Mouse (Mus musculus) lung, embryonic 15.5 days (tissue): Measurements from ENCODE around the gene A630001G21Rik. TPM values are rescaled to one million over a fixed set of nuclear protein-coding genes. Genes with fewer than 3 reads are reported as not detected.

Experiments
- ATAC-seq: fragments of 200-750 bp; cut with Nextera tagmentation; 2 replicates; pipeline ENCODE4 v1.8.0; 2017; ENCODE audit warnings: moderate number of reproducible peaks, borderline replicate concordance; ENCODE audit not compliant: low FRiP score, low TSS enrichment; ENCODE audit errors: extremely low read depth
- H3K27ac ChIP-seq: fragments of 300-500 bp; sonication (generic); 2 replicates; pipeline ENCODE4 v1.5.1; 2015; ENCODE audit warnings: moderate library complexity, mild to moderate bottlenecking, inconsistent platforms
- H3K27me3 ChIP-seq: fragments of 300-500 bp; sonication (generic); 2 replicates; pipeline ENCODE4 v1.6.1; 2015; ENCODE audit warnings: inconsistent platforms
- H3K36me3 ChIP-seq: fragments of 300-500 bp; sonication (generic); 2 replicates; pipeline ENCODE4 v1.6.1; 2015; ENCODE audit warnings: inconsistent platforms
- H3K4me1 ChIP-seq: fragments of 300-500 bp; sonication (generic); 2 replicates; pipeline ENCODE4 v1.6.1; 2015; ENCODE audit warnings: inconsistent platforms
- H3K4me2 ChIP-seq: fragments of 300-500 bp; sonication (generic); 2 replicates; pipeline ENCODE4 v1.6.1; 2015; ENCODE audit warnings: inconsistent platforms, mild to moderate bottlenecking, moderate library complexity
- H3K4me3 ChIP-seq: fragments of 300-500 bp; sonication (generic); 2 replicates; pipeline ENCODE4 v1.5.1; 2015; ENCODE audit warnings: mild to moderate bottlenecking, inconsistent platforms
- H3K9ac ChIP-seq: fragments of 300-500 bp; sonication (generic); 2 replicates; pipeline ENCODE4 v1.6.1; 2015; ENCODE audit warnings: inconsistent platforms
- H3K9me3 ChIP-seq: fragments of 300-500 bp; sonication (generic); 2 replicates; pipeline ENCODE4 v1.6.1; 2016; ENCODE audit warnings: inconsistent platforms
- WGBS: fragments of 180-500 bp; shearing (Covaris S2); methylation state at CpG from one replicate; pipeline ENCODE4 v1.1.7; 2015; 5-methylcytosine and 5-hydroxymethylcytosine counted together
- microRNA-seq: library from miRNA; unstranded; fragments of <30 nt; microRNA quantifications from one replicate; pipeline ENCODE4, GENCODE M21; 2016
- polyA plus RNA-seq: library from polyadenylated mRNA; unstranded; fragments of >200 nt; fragmentation: Nextera tagmentation; extraction: Ambion mirVana; gene quantifications from 2 replicates; pipeline ENCODE4 v1.2.1, GENCODE M21; 2015

Gene A630001G21Rik
- polyA plus RNA-seq, 1 experiment from 2014 or later = 1.5 TPM

DNA sequence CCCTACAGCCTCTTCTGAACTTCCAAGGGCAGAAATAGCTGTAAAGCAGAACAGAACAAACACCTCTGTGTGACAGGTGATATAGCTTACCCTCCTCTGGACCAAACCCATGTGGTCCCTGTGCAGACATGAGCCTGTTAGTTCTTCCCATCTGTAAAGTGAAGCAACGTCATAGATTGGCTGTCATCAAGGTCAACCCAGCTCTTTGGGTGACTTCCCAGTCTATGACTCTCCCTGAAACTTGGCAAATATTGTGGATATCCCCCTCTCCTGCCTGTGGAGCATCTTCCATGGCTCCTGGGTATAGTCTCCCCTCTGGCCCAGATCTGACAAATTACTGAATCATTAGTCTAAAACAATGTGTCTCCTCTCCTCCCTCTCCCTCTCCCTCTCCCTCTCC lies 86.2 kb downstream of the A630001G21Rik start:
- Histone ChIP-seq H3K36me3 (no peaks in the 10 kb centered on the region), H3K4me1 (no peaks in the 10 kb centered on the region), H3K4me2 (no peak overlapping the region), H3K27me3 (no peaks in the 10 kb centered on the region), H3K9me3 (no peaks in the 10 kb centered on the region), H3K27ac (no peak overlapping the region), H3K4me3 (no peak overlapping the region), H3K9ac (no peak overlapping the region)
- ATAC-seq = no peak
- whole genome bisulfite sequencing = 77% methylated on average over 1 of the region's 1 CpGs

DNA sequence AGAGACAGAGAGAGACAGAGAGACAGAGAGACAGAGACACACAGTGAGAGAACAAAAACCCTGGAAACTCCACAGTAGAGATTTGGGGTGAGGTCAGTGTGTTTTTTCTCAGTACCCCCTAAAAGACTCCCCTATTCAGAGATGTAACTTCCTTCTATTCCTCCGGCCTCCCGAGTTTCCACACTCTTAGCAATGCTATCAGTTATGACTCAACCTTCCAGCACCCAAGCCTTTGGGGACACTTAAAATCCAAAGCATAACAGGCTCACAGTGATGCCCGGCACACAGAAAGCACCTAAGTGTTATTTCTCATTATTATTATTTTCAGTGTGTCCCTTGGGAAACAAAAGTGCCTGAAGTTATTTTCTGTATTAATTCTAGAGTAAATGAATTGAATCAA lies 87.9 kb downstream of the A630001G21Rik start:
- H3K4me3 ChIP-seq = no peak overlapping the region
- WGBS = 82% methylated on average over 3 of the region's 3 CpGs

DNA sequence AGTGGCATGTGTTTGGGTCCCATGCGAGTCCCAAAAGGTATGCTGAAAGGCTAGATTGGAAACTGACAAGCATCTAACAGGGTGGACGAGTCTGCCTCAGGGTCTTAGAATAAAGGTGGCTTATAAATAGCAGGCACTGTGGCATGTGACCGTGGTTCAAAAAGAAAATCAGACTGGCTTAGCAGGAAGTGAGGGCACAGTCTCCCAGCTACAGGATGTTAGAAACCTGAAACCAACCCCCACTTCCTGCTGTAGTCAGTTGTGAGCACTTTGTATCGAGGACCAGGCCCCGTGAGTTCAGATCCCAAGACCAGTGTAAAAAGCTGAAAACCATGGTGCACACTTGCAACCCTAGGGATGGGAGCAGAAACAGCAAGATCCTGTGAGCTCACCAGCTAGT lies 91.1 kb downstream of the A630001G21Rik start:
- H3K9ac ChIP-seq = no peak overlapping the region
- no peak overlapping the region for H3K27ac ChIP-seq
- H3K9me3 ChIP-seq = no peaks in the 10 kb centered on the region
- ATAC-seq = no peak
- H3K36me3 ChIP-seq = no peaks in the 10 kb centered on the region
- no peak overlapping the region for H3K4me2 ChIP-seq
- WGBS = 50% methylated on average over 5 of the region's 5 CpGs
- no peaks in the 10 kb centered on the region for H3K27me3 ChIP-seq
- no peak overlapping the region for H3K4me3 ChIP-seq
- no peaks in the 10 kb centered on the region for H3K4me1 ChIP-seq

More for the DNA sequence above, 87.9 kb downstream of the A630001G21Rik start:
- Histone ChIP-seq H3K4me1 (no peaks in the 10 kb centered on the region), H3K27ac (no peak overlapping the region), H3K9me3 (no peaks in the 10 kb centered on the region), H3K36me3 (no peaks in the 10 kb centered on the region), H3K27me3 (no peaks in the 10 kb centered on the region), H3K4me2 (no peak overlapping the region), H3K9ac (no peak overlapping the region)
- ATAC-seq = no peak

DNA sequence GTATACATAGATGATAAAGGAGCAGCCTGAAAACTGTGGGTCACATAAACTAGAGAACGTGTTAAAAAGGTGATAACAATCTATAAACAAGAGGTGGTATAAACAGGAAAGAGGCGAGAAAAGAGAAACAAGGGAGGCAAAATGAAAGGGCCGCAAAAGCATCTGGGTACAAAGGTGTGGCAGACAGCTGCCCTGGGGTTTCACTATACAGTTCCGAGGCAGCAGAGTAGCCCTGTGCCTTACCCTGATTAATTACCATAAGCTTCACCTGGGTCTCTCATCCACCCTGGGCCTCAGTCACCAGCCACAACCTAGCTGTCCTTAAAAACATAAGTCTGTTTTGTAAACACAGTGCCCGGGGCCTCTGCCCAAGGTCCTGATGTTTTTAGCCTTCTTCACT lies 91.8 kb downstream of the A630001G21Rik start:
- H3K4me1 ChIP-seq = no peaks in the 10 kb centered on the region
- no peak overlapping the region for H3K9ac ChIP-seq
- H3K4me2 ChIP-seq = no peak overlapping the region
- no peak overlapping the region for H3K27ac ChIP-seq
- no peak for ATAC-seq
- no peaks in the 10 kb centered on the region for H3K9me3 ChIP-seq
- no peaks in the 10 kb centered on the region for H3K36me3 ChIP-seq
- 45% methylated on average over 5 of the region's 5 CpGs for WGBS
- no peaks in the 10 kb centered on the region for H3K27me3 ChIP-seq
- H3K4me3 ChIP-seq = no peak overlapping the region

DNA sequence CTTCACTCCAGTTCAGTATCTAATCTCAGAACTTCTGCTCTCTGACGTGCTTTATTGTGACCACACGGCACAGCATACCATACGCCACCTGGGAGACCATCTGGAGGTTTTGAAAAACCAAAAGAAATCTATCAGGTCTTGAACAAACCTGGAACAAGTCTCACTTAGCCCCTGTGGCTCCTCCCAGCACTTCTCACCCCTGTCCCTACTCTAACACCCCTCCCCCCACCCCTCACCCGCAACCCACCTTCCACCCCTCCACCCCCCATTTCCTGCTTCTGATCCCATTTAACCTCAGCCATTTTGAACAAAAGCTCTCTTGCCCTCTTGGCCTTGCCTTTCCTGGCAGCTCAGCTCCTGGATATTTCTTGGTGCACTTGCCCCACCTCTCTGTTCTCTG lies 98.2 kb downstream of the A630001G21Rik start:
- Histone ChIP-seq H3K9ac (no peak overlapping the region), H3K27me3 (no peaks in the 10 kb centered on the region), H3K4me3 (no peak overlapping the region), H3K4me2 (no peak overlapping the region), H3K9me3 (no peaks in the 10 kb centered on the region), H3K4me1 (no peaks in the 10 kb centered on the region), H3K36me3 (no peaks in the 10 kb centered on the region), H3K27ac (no peak overlapping the region)
- WGBS = 37% methylated on average over 4 of the region's 4 CpGs
- no peak for ATAC-seq

Small RNAs within 50 kb of the gene (microRNA-seq; reads per million reads assigned to microRNA genes)
- gene Gm25472 (not detected), gene Mir8096 (not detected)

Other genes with a start within 250 kb of the A630001G21Rik start
- not detected in 2 replicates for gene G530012D18Rik, start 203.0 kb downstream of the A630001G21Rik start, polyA plus RNA-seq
- gene Sp110, start 179.8 kb downstream of the A630001G21Rik start, polyA plus RNA-seq = 2.0 and 4.1 TPM in 2 replicates
- gene Sp140, start 178.3 kb downstream of the A630001G21Rik start, polyA plus RNA-seq = 1.6 and 1.8 TPM in 2 replicates
- gene Sp100, start 128.7 kb downstream of the A630001G21Rik start, polyA plus RNA-seq = 2.4 and 3.7 TPM in 2 replicates
- gene Cab39, start 14.8 kb upstream of the A630001G21Rik start, polyA plus RNA-seq = 28.9 and 29.3 TPM in 2 replicates
- gene Itm2c, start 115.6 kb upstream of the A630001G21Rik start, polyA plus RNA-seq = 208 and 219 TPM in 2 replicates
- gene 4933407L21Rik, start 149.8 kb upstream of the A630001G21Rik start, polyA plus RNA-seq = 0.14 and 0.47 TPM in 2 replicates
- 0.09 TPM in 1 of 2 replicates, not detected in the other for gene Gpr55, start 182.4 kb upstream of the A630001G21Rik start, polyA plus RNA-seq
- not detected in 2 replicates for gene Spata3, start 238.2 kb upstream of the A630001G21Rik start, polyA plus RNA-seq